Mouse (Mus musculus): ENCODE measurements around the gene Diaph2. TPM values are rescaled to one million over a fixed set of nuclear protein-coding genes. Genes with fewer than 3 reads are reported as not detected.
"Not testable (repeated sequence)": the region's sequence is repeated elsewhere in the genome, so short reads cannot be mapped to it uniquely, and the experiment has no call there.

Gene Diaph2
- polyA plus RNA-seq, 1 experiment from 2014 or later, result 1.5 TPM

- WGBS (ENCODE audit: insufficient replicate concordance), result 56% methylated on average over 2 of the region's 2 CpGs
- no peak overlapping the region for H3K27ac ChIP-seq (ENCODE audit: low read length)
- no peak overlapping the region for H3K4me3 ChIP-seq (ENCODE audit: low read depth, low read length)
- no peak overlapping the region for H3K9ac ChIP-seq (ENCODE audit: low read depth, low read length)
- no peak for ATAC-seq (ENCODE audit: low read depth)
- H3K36me3 ChIP-seq (ENCODE audit: control insufficient read depth, insufficient read depth), result no peaks in the 10 kb centered on the region
- H3K27me3 ChIP-seq (ENCODE audit: control insufficient read depth, insufficient read depth, low read depth, low read length), result no peaks in the 10 kb centered on the region
- H3K9me3 ChIP-seq (replicated peaks; ENCODE audit: control insufficient read depth, low read length), result no peaks in the 10 kb centered on the region
- H3K4me1 ChIP-seq (ENCODE audit: control insufficient read depth, low read depth, low read length), result no peaks in the 10 kb centered on the region
- no peak overlapping the region for H3K4me2 ChIP-seq (ENCODE audit: low read depth, low read length)
Observed at GRCm38 (mm10) chrX:130281484-130281883, 531.9 kb downstream of the Diaph2 start.

- Histone ChIP-seq H3K27me3 (ENCODE audit: control insufficient read depth, insufficient read depth, low read depth, low read length) (no peaks in the 10 kb centered on the region), H3K9me3 (replicated peaks; ENCODE audit: control insufficient read depth, low read length) (no peaks in the 10 kb centered on the region), H3K4me3 (ENCODE audit: low read depth, low read length) (no peak overlapping the region), H3K4me1 (ENCODE audit: control insufficient read depth, low read depth, low read length) (no peaks in the 10 kb centered on the region), H3K4me2 (ENCODE audit: low read depth, low read length) (no peak overlapping the region), H3K36me3 (ENCODE audit: control insufficient read depth, insufficient read depth) (no peaks in the 10 kb centered on the region), H3K9ac (ENCODE audit: low read depth, low read length) (no peak overlapping the region), H3K27ac (ENCODE audit: low read length) (no peak overlapping the region)
- no peak for ATAC-seq (ENCODE audit: low read depth)
- WGBS (ENCODE audit: insufficient replicate concordance), result 56% methylated on average over 9 of the region's 9 CpGs
Observed at GRCm38 (mm10) chrX:130287032-130287431, 537.5 kb downstream of the Diaph2 start.

GRCm38 (mm10) chrX:130289775-130290174 is 540.2 kb downstream of the Diaph2 start:
- Histone ChIP-seq H3K9me3 (replicated peaks; ENCODE audit: control insufficient read depth, low read length) (no peaks in the 10 kb centered on the region), H3K36me3 (ENCODE audit: control insufficient read depth, insufficient read depth) (no peaks in the 10 kb centered on the region), H3K4me1 (ENCODE audit: control insufficient read depth, low read depth, low read length) (no peaks in the 10 kb centered on the region), H3K9ac (ENCODE audit: low read depth, low read length) (no peak overlapping the region), H3K27me3 (ENCODE audit: control insufficient read depth, insufficient read depth, low read depth, low read length) (no peaks in the 10 kb centered on the region), H3K4me2 (ENCODE audit: low read depth, low read length) (no peak overlapping the region), H3K27ac (ENCODE audit: low read length) (no peak overlapping the region), H3K4me3 (ENCODE audit: low read depth, low read length) (no peak overlapping the region)
- 47% methylated on average over 5 of the region's 5 CpGs for WGBS (ENCODE audit: insufficient replicate concordance)
- ATAC-seq (ENCODE audit: low read depth), result no peak

- no peaks in the 10 kb centered on the region for H3K9me3 ChIP-seq (replicated peaks; ENCODE audit: control insufficient read depth, low read length)
- H3K4me1 ChIP-seq (ENCODE audit: control insufficient read depth, low read depth, low read length), result no peaks in the 10 kb centered on the region
- no peak overlapping the region for H3K9ac ChIP-seq (ENCODE audit: low read depth, low read length)
- no peak for ATAC-seq (ENCODE audit: low read depth)
- H3K27ac ChIP-seq (ENCODE audit: low read length), result no peak overlapping the region
- H3K4me2 ChIP-seq (ENCODE audit: low read depth, low read length), result no peak overlapping the region
- no peaks in the 10 kb centered on the region for H3K36me3 ChIP-seq (ENCODE audit: control insufficient read depth, insufficient read depth)
- no peak overlapping the region for H3K4me3 ChIP-seq (ENCODE audit: low read depth, low read length)
- H3K27me3 ChIP-seq (ENCODE audit: control insufficient read depth, insufficient read depth, low read depth, low read length), result no peaks in the 10 kb centered on the region
Observed at GRCm38 (mm10) chrX:130350808-130351435, 601.4 kb downstream of the Diaph2 start.

- ATAC-seq (ENCODE audit: low read depth), result no peak
- Histone ChIP-seq H3K27ac (ENCODE audit: low read length) (no peak overlapping the region), H3K36me3 (ENCODE audit: control insufficient read depth, insufficient read depth) (no peaks in the 10 kb centered on the region)
Observed at GRCm38 (mm10) chrX:130351480-130351879, 601.9 kb downstream of the Diaph2 start.

GRCm38 (mm10) chrX:130393508-130394145 is 644.1 kb downstream of the Diaph2 start:
- Histone ChIP-seq H3K4me3 (ENCODE audit: low read depth, low read length) (no peak overlapping the region), H3K36me3 (ENCODE audit: control insufficient read depth, insufficient read depth) (no peaks in the 10 kb centered on the region), H3K4me2 (ENCODE audit: low read depth, low read length) (no peak overlapping the region), H3K27ac (ENCODE audit: low read length) (no peak overlapping the region), H3K9me3 (replicated peaks; ENCODE audit: control insufficient read depth, low read length) (no peaks in the 10 kb centered on the region), H3K27me3 (ENCODE audit: control insufficient read depth, insufficient read depth, low read depth, low read length) (no peaks in the 10 kb centered on the region), H3K9ac (ENCODE audit: low read depth, low read length) (no peak overlapping the region), H3K4me1 (ENCODE audit: control insufficient read depth, low read depth, low read length) (no peaks in the 10 kb centered on the region)
- ATAC-seq (ENCODE audit: low read depth), result no peak
- 51% methylated on average over 4 of the region's 4 CpGs for WGBS (ENCODE audit: insufficient replicate concordance)

More at GRCm38 (mm10) chrX:130351480-130351879, 601.9 kb downstream of the Diaph2 start:
- no peaks in the 10 kb centered on the region for H3K27me3 ChIP-seq (ENCODE audit: control insufficient read depth, insufficient read depth, low read depth, low read length)
- no peak overlapping the region for H3K4me2 ChIP-seq (ENCODE audit: low read depth, low read length)
- no peaks in the 10 kb centered on the region for H3K9me3 ChIP-seq (replicated peaks; ENCODE audit: control insufficient read depth, low read length)
- 66% methylated on average over 7 of the region's 7 CpGs for WGBS (ENCODE audit: insufficient replicate concordance)
- H3K9ac ChIP-seq (ENCODE audit: low read depth, low read length), result no peak overlapping the region
- H3K4me3 ChIP-seq (ENCODE audit: low read depth, low read length), result no peak overlapping the region
- no peaks in the 10 kb centered on the region for H3K4me1 ChIP-seq (ENCODE audit: control insufficient read depth, low read depth, low read length)

- 40% methylated on average over 3 of the region's 3 CpGs for WGBS (ENCODE audit: insufficient replicate concordance)
- H3K4me2 ChIP-seq (ENCODE audit: low read depth, low read length), result no peak overlapping the region
- H3K4me1 ChIP-seq (ENCODE audit: control insufficient read depth, low read depth, low read length), result no peaks in the 10 kb centered on the region
- H3K9me3 ChIP-seq (replicated peaks; ENCODE audit: control insufficient read depth, low read length), result no peaks in the 10 kb centered on the region
- no peak for ATAC-seq (ENCODE audit: low read depth)
- H3K36me3 ChIP-seq (ENCODE audit: control insufficient read depth, insufficient read depth), result no peaks in the 10 kb centered on the region
- no peaks in the 10 kb centered on the region for H3K27me3 ChIP-seq (ENCODE audit: control insufficient read depth, insufficient read depth, low read depth, low read length)
- no peak overlapping the region for H3K4me3 ChIP-seq (ENCODE audit: low read depth, low read length)
- H3K27ac ChIP-seq (ENCODE audit: low read length), result no peak overlapping the region
- H3K9ac ChIP-seq (ENCODE audit: low read depth, low read length), result no peak overlapping the region
Observed at GRCm38 (mm10) chrX:130403214-130403613, 653.7 kb downstream of the Diaph2 start.

GRCm38 (mm10) chrX:130407471-130407870 is 657.9 kb downstream of the Diaph2 start:
- not testable (repeated sequence) for H3K9me3 ChIP-seq (replicated peaks; ENCODE audit: control insufficient read depth, low read length); H3K9ac ChIP-seq (ENCODE audit: low read depth, low read length); H3K36me3 ChIP-seq (ENCODE audit: control insufficient read depth, insufficient read depth); H3K27me3 ChIP-seq (ENCODE audit: control insufficient read depth, insufficient read depth, low read depth, low read length); H3K4me1 ChIP-seq (ENCODE audit: control insufficient read depth, low read depth, low read length); H3K4me2 ChIP-seq (ENCODE audit: low read depth, low read length); H3K4me3 ChIP-seq (ENCODE audit: low read depth, low read length); ATAC-seq (ENCODE audit: low read depth); H3K27ac ChIP-seq (ENCODE audit: low read length)
- WGBS (ENCODE audit: insufficient replicate concordance), result 72% methylated on average over 3 of the region's 3 CpGs

- ATAC-seq (ENCODE audit: low read depth), result no peak
- H3K36me3 ChIP-seq (ENCODE audit: control insufficient read depth, insufficient read depth), result no peaks in the 10 kb centered on the region
- no peak overlapping the region for H3K9ac ChIP-seq (ENCODE audit: low read depth, low read length)
- H3K4me2 ChIP-seq (ENCODE audit: low read depth, low read length), result no peak overlapping the region
- no peak overlapping the region for H3K4me3 ChIP-seq (ENCODE audit: low read depth, low read length)
- H3K27me3 ChIP-seq (ENCODE audit: control insufficient read depth, insufficient read depth, low read depth, low read length), result no peaks in the 10 kb centered on the region
- H3K9me3 ChIP-seq (replicated peaks; ENCODE audit: control insufficient read depth, low read length), result no peaks in the 10 kb centered on the region
- H3K4me1 ChIP-seq (ENCODE audit: control insufficient read depth, low read depth, low read length), result no peaks in the 10 kb centered on the region
- H3K27ac ChIP-seq (ENCODE audit: low read length), result no peak overlapping the region
- 79% methylated on average over 1 of the region's 1 CpGs for WGBS (ENCODE audit: insufficient replicate concordance)
Observed at GRCm38 (mm10) chrX:130408985-130409384, 659.4 kb downstream of the Diaph2 start.
